Mouse (Mus musculus): ENCODE results near the gene Efcab12. TPM values are rescaled to one million over a fixed set of nuclear protein-coding genes. Genes with fewer than 3 reads are reported as not detected.

The Efcab12 gene
- polyA plus RNA-seq, 1 experiment: 0.04 TPM

- Histone ChIP-seq H3K4me1 (ENCODE audit: control insufficient read depth, insufficient read depth, insufficient read length, low read length) (0 out of 2 replicates have a peak, but pooled peaks cover 2% of the 10 kb centered on the region), H3K27ac (ENCODE audit: insufficient read depth, low read depth, low read length) (peak overlapping the region; percentile 31; the same call in 1 of the 2 replicates), H3K36me3 (ENCODE audit: control insufficient read depth, insufficient read depth, low read length) (peaks cover 2% of the 10 kb centered on the region; the same call in 1 of the 2 replicates), H3K27me3 (ENCODE audit: control insufficient read depth, insufficient read depth, low read length) (no peaks in the 10 kb centered on the region), H3K4me3 (ENCODE audit: low read depth, low read length) (no peak overlapping the region)
- TF ChIP-seq POLR2A (IDR thresholded peaks at IDR 0.05; ENCODE audit: low read depth, low read length) (no peak), CTCF (IDR thresholded peaks at IDR 0.05; ENCODE audit: extremely low read depth, insufficient read length, insufficient replicate concordance, low read depth, low read length) (no peak)
- WGBS: 46% methylated on average over 7 of the region's 7 CpGs
Observed at GRCm38 (mm10) chr6:115853985-115854384, 15.8 kb upstream of the Efcab12 start.

- Histone ChIP-seq H3K27me3 (ENCODE audit: control insufficient read depth, insufficient read depth, low read length) (no peaks in the 10 kb centered on the region), H3K4me3 (ENCODE audit: low read depth, low read length) (peak within 1 kb of the TSS; percentile 71), H3K27ac (ENCODE audit: insufficient read depth, low read depth, low read length) (peak within 1 kb of the TSS; percentile 48), H3K4me1 (ENCODE audit: control insufficient read depth, insufficient read depth, insufficient read length, low read length) (0 out of 2 replicates have a peak, but pooled peaks cover 2% of the 10 kb centered on the region), H3K36me3 (ENCODE audit: control insufficient read depth, insufficient read depth, low read length) (peaks cover 3% of the 10 kb centered on the region; the same call in 1 of the 2 replicates)
- under 1% methylated on average over 51 of the region's 51 CpGs for WGBS
- peak; percentile 31; the same call in 1 of the 2 replicates for TF ChIP-seq CTCF (IDR thresholded peaks at IDR 0.05; ENCODE audit: extremely low read depth, insufficient read length, insufficient replicate concordance, low read depth, low read length)
- TF ChIP-seq POLR2A (IDR thresholded peaks at IDR 0.05; ENCODE audit: low read depth, low read length): no peak
Observed at GRCm38 (mm10) chr6:115853091-115853813, 15.0 kb upstream of the Efcab12 start, which contains the start of the genes Mbd4 and Ift122. Gene Mbd4 (minus strand): TSS chr6:115853371. Gene Ift122 (plus strand): TSS chr6:115853470.

GRCm38 (mm10) chr6:115852446-115853090 lies 14.4 kb upstream of the Efcab12 start:
- TF ChIP-seq CTCF (IDR thresholded peaks at IDR 0.05; ENCODE audit: extremely low read depth, insufficient read length, insufficient replicate concordance, low read depth, low read length): no peak
- TF ChIP-seq POLR2A (IDR thresholded peaks at IDR 0.05; ENCODE audit: low read depth, low read length): no peak
- peak overlapping the region; percentile 48 for H3K27ac ChIP-seq (ENCODE audit: insufficient read depth, low read depth, low read length)
- peak overlapping the region; percentile 71 for H3K4me3 ChIP-seq (ENCODE audit: low read depth, low read length)
- no peaks in the 10 kb centered on the region for H3K27me3 ChIP-seq (ENCODE audit: control insufficient read depth, insufficient read depth, low read length)
- H3K36me3 ChIP-seq (ENCODE audit: control insufficient read depth, insufficient read depth, low read length): peaks cover 3% of the 10 kb centered on the region; the same call in 1 of the 2 replicates
- WGBS: 5% methylated on average over 20 of the region's 20 CpGs
- 0 out of 2 replicates have a peak, but pooled peaks cover 2% of the 10 kb centered on the region for H3K4me1 ChIP-seq (ENCODE audit: control insufficient read depth, insufficient read depth, insufficient read length, low read length)

- Histone ChIP-seq H3K4me1 (ENCODE audit: control insufficient read depth, insufficient read depth, insufficient read length, low read length) (0 out of 2 replicates have a peak, but pooled peaks cover 2% of the 10 kb centered on the region), H3K36me3 (ENCODE audit: control insufficient read depth, insufficient read depth, low read length) (peaks cover 3% of the 10 kb centered on the region; the same call in 1 of the 2 replicates), H3K27ac (ENCODE audit: insufficient read depth, low read depth, low read length) (peak overlapping the region; percentile 21), H3K27me3 (ENCODE audit: control insufficient read depth, insufficient read depth, low read length) (no peaks in the 10 kb centered on the region), H3K4me3 (ENCODE audit: low read depth, low read length) (no peak overlapping the region)
- WGBS: 92% methylated on average over 10 of the region's 10 CpGs
- no peak for TF ChIP-seq CTCF (IDR thresholded peaks at IDR 0.05; ENCODE audit: extremely low read depth, insufficient read length, insufficient replicate concordance, low read depth, low read length)
- TF ChIP-seq POLR2A (IDR thresholded peaks at IDR 0.05; ENCODE audit: low read depth, low read length): no peak
Observed at GRCm38 (mm10) chr6:115848598-115849304, 10.5 kb upstream of the Efcab12 start.

- Histone ChIP-seq H3K4me1 (ENCODE audit: control insufficient read depth, insufficient read depth, insufficient read length, low read length) (no peaks in the 10 kb centered on the region), H3K4me3 (ENCODE audit: low read depth, low read length) (no peak overlapping the region), H3K27ac (ENCODE audit: insufficient read depth, low read depth, low read length) (no peak overlapping the region), H3K36me3 (ENCODE audit: control insufficient read depth, insufficient read depth, low read length) (peaks cover 6% of the 10 kb centered on the region; the same call in 1 of the 2 replicates), H3K27me3 (ENCODE audit: control insufficient read depth, insufficient read depth, low read length) (no peaks in the 10 kb centered on the region)
- 25% methylated on average over 8 of the region's 8 CpGs for WGBS
- TF ChIP-seq CTCF (IDR thresholded peaks at IDR 0.05; ENCODE audit: extremely low read depth, insufficient read length, insufficient replicate concordance, low read depth, low read length) (peak; percentile 62; the same call in 1 of the 2 replicates), POLR2A (IDR thresholded peaks at IDR 0.05; ENCODE audit: low read depth, low read length) (no peak)
Observed at GRCm38 (mm10) chr6:115846640-115847411, 8.6 kb upstream of the Efcab12 start.

- Histone ChIP-seq H3K4me3 (ENCODE audit: low read depth, low read length) (no peak overlapping the region), H3K4me1 (ENCODE audit: control insufficient read depth, insufficient read depth, insufficient read length, low read length) (no peaks in the 10 kb centered on the region), H3K27me3 (ENCODE audit: control insufficient read depth, insufficient read depth, low read length) (no peaks in the 10 kb centered on the region), H3K27ac (ENCODE audit: insufficient read depth, low read depth, low read length) (no peak overlapping the region), H3K36me3 (ENCODE audit: control insufficient read depth, insufficient read depth, low read length) (peaks cover 6% of the 10 kb centered on the region; the same call in 1 of the 2 replicates)
- TF ChIP-seq CTCF (IDR thresholded peaks at IDR 0.05; ENCODE audit: extremely low read depth, insufficient read length, insufficient replicate concordance, low read depth, low read length): no peak
- TF ChIP-seq POLR2A (IDR thresholded peaks at IDR 0.05; ENCODE audit: low read depth, low read length): no peak
- 88% methylated on average over 4 of the region's 4 CpGs for WGBS
Observed at GRCm38 (mm10) chr6:115845006-115845405, 6.8 kb upstream of the Efcab12 start.

Measured in small intestine, adult 2 months (tissue).